Mouse (Mus musculus) hindbrain, postnatal 0 days (tissue): ENCODE measurements around the gene D10Jhu81e. TPM values are rescaled to one million over a fixed set of nuclear protein-coding genes. Genes with fewer than 3 reads are reported as not detected.

Source experiments
- ATAC-seq: fragments of 200-750 bp; cut with Nextera tagmentation; 2 replicates; pipeline ENCODE4 v1.8.0; 2017; ENCODE audit warnings: mild to moderate bottlenecking, moderate TSS enrichment, moderate library complexity
- DNase-seq: peaks from one replicate; pipeline ENCODE4 v3.0.0-alpha.2; 2015; ENCODE audit warnings: low spot score
- H3K27ac ChIP-seq: fragments of 300-500 bp; sonication (generic); 2 replicates; pipeline ENCODE4 v1.5.1; 2014; ENCODE audit warnings: mild to moderate bottlenecking
- H3K27me3 ChIP-seq: fragments of 300-500 bp; sonication (generic); 2 replicates; pipeline ENCODE4 v1.6.1; 2014; ENCODE audit warnings: low read length, mixed read lengths; ENCODE audit not compliant: insufficient read depth
- H3K36me3 ChIP-seq: fragments of 300-500 bp; sonication (generic); 2 replicates; pipeline ENCODE4 v1.6.1; 2014; ENCODE audit warnings: low read length, mixed read lengths; ENCODE audit not compliant: insufficient read depth
- H3K4me1 ChIP-seq: fragments of 300-500 bp; sonication (generic); 2 replicates; pipeline ENCODE4 v1.6.1; 2014; ENCODE audit warnings: antibody characterized with exemption, low read length, mixed read lengths; ENCODE audit not compliant: insufficient read depth
- H3K4me2 ChIP-seq: fragments of 300-500 bp; sonication (generic); 2 replicates; pipeline ENCODE4 v1.6.1; 2014; ENCODE audit warnings: low read depth, mild to moderate bottlenecking, low read length, moderate library complexity, mixed read lengths
- H3K4me3 ChIP-seq: fragments of 300-500 bp; sonication (generic); 2 replicates; pipeline ENCODE4 v1.5.1; 2014; ENCODE audit warnings: low read length
- H3K9ac ChIP-seq: fragments of 300-500 bp; sonication (generic); replicated peaks from 2 replicates; pipeline ENCODE4 v1.6.1; 2014; ENCODE audit warnings: mild to moderate bottlenecking, low read length, moderate library complexity, mixed read lengths
- H3K9me3 ChIP-seq: fragments of 300-500 bp; sonication (generic); 2 replicates; pipeline ENCODE4 v1.6.1; 2016; ENCODE audit warnings: low read length, mixed read lengths
- CTCF ChIP-seq: IDR thresholded peaks from 2 replicates; pipeline ENCODE4 v1.5.1; 2016; ENCODE audit warnings: antibody characterized with exemption, control low read depth, low read depth
- WGBS: fragments of 180-500 bp; shearing (Covaris S2); extraction: QIAGEN DNeasy Blood & Tissue Kit; methylation state at CpG from one replicate; pipeline ENCODE4 v1.1.7; 2014; 5-methylcytosine and 5-hydroxymethylcytosine counted together
- polyA plus RNA-seq: library from polyadenylated mRNA; unstranded; fragments of >200 nt; fragmentation: Nextera tagmentation; extraction: Ambion mirVana; gene quantifications from 2 replicates; pipeline ENCODE4 v1.2.1, GENCODE M21; 2015
- total RNA-seq: library from RNA; depleted of rRNA; stranded (reverse); fragments of >200 nt; gene quantifications from 2 replicates; pipeline ENCODE4 v1.2.3, GENCODE M21; 2014

Gene D10Jhu81e
- total and polyA plus RNA-seq, 2 experiments from 2014 or later: 32.2 to 110 TPM

DNA sequence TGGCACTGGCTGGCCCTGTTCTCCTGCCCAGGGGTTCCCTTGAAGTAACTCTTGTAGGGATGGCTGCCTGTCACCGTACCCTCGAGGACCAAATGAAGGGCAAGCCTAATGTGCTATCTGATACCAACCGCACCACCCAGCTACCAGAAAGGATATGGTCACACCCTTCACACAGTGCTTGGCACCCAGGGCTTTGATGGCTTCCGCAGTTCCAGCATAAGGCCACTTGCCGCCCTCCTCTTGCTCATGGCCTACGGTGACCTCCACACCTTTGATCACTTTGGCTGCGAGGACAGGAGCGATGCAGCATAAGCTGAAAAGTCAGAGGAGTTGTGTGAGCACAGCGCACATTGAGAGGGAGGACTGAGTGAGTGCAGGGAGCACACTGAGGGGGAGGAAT lies 6.3 kb downstream of the D10Jhu81e start:
- Histone ChIP-seq H3K9ac (no peak overlapping the region), H3K4me1 (peaks cover 7% of the 10 kb centered on the region; the same call in 1 of the 2 replicates), H3K36me3 (peaks cover 39% of the 10 kb centered on the region), H3K4me3 (no peak overlapping the region), H3K4me2 (no peak overlapping the region), H3K27me3 (no peaks in the 10 kb centered on the region), H3K9me3 (no peaks in the 10 kb centered on the region), H3K27ac (no peak overlapping the region)
- 94% methylated on average over 9 of the region's 9 CpGs for WGBS
- TF ChIP-seq CTCF: no peak
- DNase-seq: no peak
- ATAC-seq: no peak

DNA sequence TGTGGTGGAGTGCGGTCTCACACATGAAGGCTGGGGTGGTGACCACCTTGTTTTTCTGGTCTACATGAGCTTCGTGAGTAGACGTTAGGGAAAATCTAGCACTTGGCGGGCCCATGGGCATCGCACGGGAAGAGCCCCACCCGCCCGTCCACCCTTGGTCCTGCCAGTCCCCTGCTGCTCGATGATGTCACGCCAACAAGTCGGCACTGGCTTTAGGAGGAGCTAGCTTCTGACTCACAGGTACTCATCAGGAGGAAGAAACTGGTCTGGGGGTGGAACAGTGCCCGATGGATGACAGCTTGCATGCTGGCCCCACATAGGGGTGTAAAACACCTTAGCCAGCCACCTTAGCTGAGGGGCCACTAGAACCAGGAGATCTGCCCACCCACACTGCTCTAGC lies 6.9 kb downstream of the D10Jhu81e start:
- no peak for ATAC-seq
- no peak overlapping the region for H3K4me2 ChIP-seq
- no peak for DNase-seq
- H3K36me3 ChIP-seq: peaks cover 39% of the 10 kb centered on the region
- 91% methylated on average over 12 of the region's 12 CpGs for WGBS
- H3K27me3 ChIP-seq: no peaks in the 10 kb centered on the region
- peaks cover 7% of the 10 kb centered on the region; the same call in 1 of the 2 replicates for H3K4me1 ChIP-seq
- H3K9me3 ChIP-seq: no peaks in the 10 kb centered on the region
- no peak overlapping the region for H3K27ac ChIP-seq
- H3K9ac ChIP-seq: no peak overlapping the region
- H3K4me3 ChIP-seq: no peak overlapping the region
- TF ChIP-seq CTCF: no peak

DNA sequence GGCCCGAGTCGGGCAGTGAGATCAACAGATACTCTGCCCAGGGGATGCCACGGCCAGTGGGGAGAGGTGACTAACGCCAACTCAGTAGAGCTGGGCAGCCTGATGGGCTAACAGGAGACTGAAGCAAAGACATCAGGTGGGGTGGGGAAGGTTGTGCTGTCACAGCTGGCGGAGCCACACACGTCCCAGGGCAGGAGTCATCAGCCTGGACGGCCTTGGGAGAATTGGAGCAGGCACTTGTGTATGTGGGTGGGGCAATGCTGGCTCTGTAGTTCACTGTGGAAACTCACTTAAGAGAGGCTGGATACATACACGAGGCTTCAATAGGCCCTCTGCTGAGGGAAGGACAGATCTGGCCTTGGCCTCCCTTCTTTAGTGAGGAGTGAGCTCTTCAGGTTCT lies 8.5 kb downstream of the D10Jhu81e start:
- WGBS: 88% methylated on average over 8 of the region's 8 CpGs
- Histone ChIP-seq H3K27me3 (no peaks in the 10 kb centered on the region), H3K9ac (no peak overlapping the region), H3K9me3 (no peaks in the 10 kb centered on the region), H3K4me3 (no peak overlapping the region), H3K36me3 (peaks cover 28% of the 10 kb centered on the region), H3K27ac (no peak overlapping the region), H3K4me2 (no peak overlapping the region), H3K4me1 (peaks cover 7% of the 10 kb centered on the region; the same call in 1 of the 2 replicates)
- DNase-seq: no peak
- no peak for ATAC-seq
- no peak for TF ChIP-seq CTCF

DNA sequence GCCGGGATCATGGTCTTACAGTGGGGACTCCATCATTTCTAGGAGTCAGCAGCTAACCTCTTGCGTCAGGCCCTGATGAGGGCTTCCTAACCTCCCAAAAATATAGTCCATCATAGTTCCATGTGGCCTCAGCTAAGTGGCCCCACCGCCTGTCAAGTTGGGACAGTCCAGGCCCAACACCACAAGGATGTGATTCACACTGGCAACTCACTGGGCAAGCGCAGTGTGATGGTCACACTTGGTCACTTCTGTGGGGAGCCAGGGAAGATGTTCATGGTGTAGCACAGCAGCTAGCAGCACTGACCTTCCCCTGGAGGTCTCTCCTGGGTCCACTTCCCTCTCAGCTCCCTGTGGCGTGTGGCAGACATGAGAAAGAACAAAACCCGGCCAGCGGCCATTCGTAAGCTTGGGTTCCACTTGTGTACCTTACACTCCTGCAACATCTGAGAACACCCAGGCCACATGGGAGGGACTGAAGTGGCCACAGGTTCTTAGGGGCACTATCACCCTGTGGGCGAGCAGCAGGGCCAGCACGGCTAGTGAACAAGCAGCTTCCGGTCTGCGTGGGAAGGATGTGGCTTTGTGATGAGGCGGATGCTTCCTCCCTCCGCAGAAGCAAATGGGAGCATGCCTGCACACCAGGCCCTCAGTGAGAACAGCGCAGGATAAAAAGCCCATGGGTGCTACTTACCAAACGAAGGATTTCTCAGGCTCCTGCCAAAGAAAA lies 9.1 kb downstream of the D10Jhu81e start:
- Histone ChIP-seq H3K4me3 (no peak overlapping the region), H3K4me1 (peaks cover 7% of the 10 kb centered on the region; the same call in 1 of the 2 replicates), H3K4me2 (no peak overlapping the region), H3K9me3 (no peaks in the 10 kb centered on the region), H3K27me3 (no peaks in the 10 kb centered on the region), H3K36me3 (peaks cover 22% of the 10 kb centered on the region), H3K27ac (no peak overlapping the region), H3K9ac (no peak overlapping the region)
- WGBS: 85% methylated on average over 16 of the region's 16 CpGs
- TF ChIP-seq CTCF: no peak
- ATAC-seq: peak; percentile 19
- DNase-seq: no peak

DNA sequence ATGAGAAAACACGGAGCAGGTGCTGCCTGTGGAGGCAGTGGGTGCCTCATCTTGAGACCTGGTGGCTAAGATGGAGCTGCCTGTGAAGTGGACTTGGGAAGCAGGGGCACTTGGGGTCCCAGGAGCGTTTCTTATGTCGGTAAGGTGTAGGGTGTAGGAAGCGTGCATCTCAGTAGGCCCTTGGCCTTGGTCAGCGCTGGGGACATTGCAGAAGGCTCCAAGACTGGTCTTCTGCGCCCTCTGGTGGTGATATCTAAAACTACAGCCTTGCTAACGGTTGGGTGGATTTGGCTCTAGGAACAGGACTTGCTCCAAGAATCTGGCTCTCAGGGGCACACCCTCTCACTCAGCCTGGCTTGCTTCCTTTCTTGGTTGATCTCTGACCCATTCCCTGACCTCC lies 9.7 kb downstream of the D10Jhu81e start:
- Histone ChIP-seq H3K9ac (no peak overlapping the region), H3K27me3 (no peaks in the 10 kb centered on the region), H3K9me3 (no peaks in the 10 kb centered on the region), H3K4me2 (peak overlapping the region; percentile 41), H3K36me3 (peaks cover 18% of the 10 kb centered on the region), H3K27ac (no peak overlapping the region), H3K4me1 (peaks cover 7% of the 10 kb centered on the region; the same call in 1 of the 2 replicates), H3K4me3 (no peak overlapping the region)
- WGBS: 2% methylated on average over 7 of the region's 7 CpGs
- peak; percentile 74 for ATAC-seq
- DNase-seq: peak; percentile 89
- TF ChIP-seq CTCF: peak; percentile 97

DNA sequence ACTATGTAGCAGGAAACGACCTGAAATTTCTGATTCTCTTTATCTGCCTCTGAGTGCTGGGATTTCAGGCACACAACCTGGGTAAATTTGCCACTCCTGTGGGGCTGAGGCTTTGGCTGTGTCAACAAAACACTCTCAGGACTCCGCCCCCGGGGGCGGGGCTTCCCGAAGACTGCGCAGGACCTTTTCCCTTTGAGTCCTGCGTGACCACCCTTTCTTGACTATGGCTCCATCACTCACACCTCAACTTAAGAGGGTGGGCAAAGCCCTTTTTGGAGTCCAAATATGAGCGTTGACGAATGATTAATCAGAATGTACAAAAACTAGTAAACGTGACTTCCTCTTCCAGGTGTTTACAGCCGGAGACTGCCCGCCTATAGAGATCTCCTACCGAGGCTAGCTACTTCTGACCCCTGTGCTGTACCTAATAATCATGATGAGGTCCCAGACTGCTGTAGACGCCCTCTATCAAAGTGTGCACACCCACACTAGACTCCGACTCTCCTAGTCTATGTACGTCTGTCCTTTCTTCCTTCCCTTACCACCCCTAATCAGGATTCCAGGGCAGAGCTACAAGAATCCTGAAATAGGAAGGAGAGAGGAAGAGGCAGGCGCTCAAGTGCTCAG lies 10.2 kb downstream of the D10Jhu81e start:
- peak; percentile 16 for ATAC-seq
- 0 out of 2 replicates have a peak overlapping the region, but pooled peaks have one; percentile 3 for H3K4me3 ChIP-seq
- DNase-seq: peak; percentile 58
- H3K4me2 ChIP-seq: peak overlapping the region; percentile 41
- H3K27ac ChIP-seq: no peak overlapping the region
- peaks cover 18% of the 10 kb centered on the region for H3K36me3 ChIP-seq
- H3K9ac ChIP-seq: no peak overlapping the region
- peaks cover 7% of the 10 kb centered on the region; the same call in 1 of the 2 replicates for H3K4me1 ChIP-seq
- no peak for TF ChIP-seq CTCF
- H3K9me3 ChIP-seq: no peaks in the 10 kb centered on the region
- no peaks in the 10 kb centered on the region for H3K27me3 ChIP-seq
- 16% methylated on average over 17 of the region's 17 CpGs for WGBS

DNA sequence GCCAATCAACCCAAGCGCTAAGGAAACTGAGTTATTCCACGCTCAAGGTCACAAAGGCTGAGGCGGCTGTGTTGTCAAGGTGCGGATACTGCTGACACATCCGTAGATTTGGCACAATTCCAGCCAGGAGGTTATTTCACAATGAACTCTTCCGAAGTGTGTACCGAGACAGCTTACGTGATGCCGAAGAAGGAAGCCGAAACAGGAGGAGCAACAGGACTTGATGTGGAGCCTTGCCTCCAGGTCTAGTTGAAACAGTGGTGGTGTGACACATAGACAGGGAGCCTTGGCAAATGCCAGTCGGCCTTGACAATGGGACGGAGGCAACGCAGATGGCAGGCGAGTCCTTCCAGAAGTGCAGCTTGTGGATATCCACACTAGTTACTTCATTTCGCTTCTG lies 11.5 kb downstream of the D10Jhu81e start:
- DNase-seq: no peak
- no peak overlapping the region for H3K9ac ChIP-seq
- WGBS: 83% methylated on average over 15 of the region's 15 CpGs

More for the DNA sequence above, 11.5 kb downstream of the D10Jhu81e start:
- Histone ChIP-seq H3K4me2 (no peak overlapping the region), H3K4me1 (peaks cover 7% of the 10 kb centered on the region; the same call in 1 of the 2 replicates), H3K27me3 (no peaks in the 10 kb centered on the region), H3K9me3 (no peaks in the 10 kb centered on the region), H3K27ac (no peak overlapping the region), H3K4me3 (no peak overlapping the region), H3K36me3 (peaks cover 10% of the 10 kb centered on the region)
- ATAC-seq: no peak
- TF ChIP-seq CTCF: no peak
